Mouse (Mus musculus) CH12.LX (cell line): ENCODE results near the gene H1foo. TPM values are rescaled to one million over a fixed set of nuclear protein-coding genes. Genes with fewer than 3 reads are reported as not detected.

Experiments used
- DNase-seq: peaks from one replicate; pipeline ENCODE4 v3.0.0-alpha.2; 2013; ENCODE audit errors: extremely low read depth
- H3K27ac ChIP-seq: 2 replicates; pipeline ENCODE4 v1.5.1; 2012; ENCODE audit warnings: low read depth, mild to moderate bottlenecking, control low read depth, moderate library complexity; ENCODE audit not compliant: insufficient read depth
- H3K27me3 ChIP-seq: replicated peaks from 2 replicates; pipeline ENCODE3; 2012; ENCODE audit warnings: inconsistent platforms
- H3K36me3 ChIP-seq, 2 experiments: replicated peaks in 1 of 2; 2 replicates each; pipeline versions ENCODE3 to v1.6.1; 2012; ENCODE audit warnings: inconsistent platforms in 1 of 2, low read length in 1 of 2, mild to moderate bottlenecking in 1 of 2, mixed read lengths in 1 of 2, moderate library complexity in 1 of 2; ENCODE audit not compliant: control insufficient read depth in 1 of 2, insufficient read depth in 1 of 2
- H3K4me1 ChIP-seq, 2 experiments: 2 replicates each; pipeline ENCODE4 v1.6.1; 2012; ENCODE audit warnings: inconsistent platforms in 1 of 2, moderate library complexity in 1 of 2; ENCODE audit not compliant: insufficient read depth in 2 of 2, control insufficient read depth in 1 of 2
- H3K4me2 ChIP-seq: 2 replicates; pipeline ENCODE4 v1.6.1; 2012; ENCODE audit warnings: low read depth, mild to moderate bottlenecking, control low read depth; ENCODE audit not compliant: poor library complexity, insufficient read depth, severe bottlenecking
- H3K4me3 ChIP-seq, 3 experiments: fragments of 150-350 bp in 1 of 3; sonication (generic) in 1 of 3; replicated peaks in 1 of 3; 2 replicates each; pipeline versions ENCODE3 to v1.5.1; 2011 to 2012; ENCODE audit warnings: low read depth in 2 of 3, low read length in 2 of 3, mild to moderate bottlenecking in 2 of 3, moderate library complexity in 2 of 3, control low read depth in 1 of 3, improper control_type of control experiment in 1 of 3, inconsistent platforms in 1 of 3, mixed read lengths in 1 of 3; ENCODE audit not compliant: poor library complexity in 1 of 3
- H3K79me2 ChIP-seq: replicated peaks from 2 replicates; pipeline ENCODE4 v1.6.1; 2012; ENCODE audit warnings: mild to moderate bottlenecking, moderate library complexity; ENCODE audit not compliant: control insufficient read depth, poor library complexity, insufficient read depth, severe bottlenecking; ENCODE audit errors: extremely low read depth
- H3K9ac ChIP-seq: 2 replicates; pipeline ENCODE4 v1.6.1; 2012; ENCODE audit warnings: low read depth, mild to moderate bottlenecking, control low read depth, moderate library complexity; ENCODE audit not compliant: insufficient read depth
- H3K9me3 ChIP-seq: replicated peaks from 2 replicates; pipeline ENCODE3; 2012; ENCODE audit warnings: low read length, inconsistent platforms, mixed read lengths
- BHLHE40 ChIP-seq: IDR thresholded peaks from 2 replicates; pipeline ENCODE4 v1.6.1; 2011; ENCODE audit warnings: mild to moderate bottlenecking, low read depth, low read length, improper control_type of control experiment
- CHD2 ChIP-seq: IDR thresholded peaks from 2 replicates; pipeline ENCODE4 v1.6.1; 2011; ENCODE audit warnings: low read length, improper control_type of control experiment
- CTCF ChIP-seq, 2 experiments: IDR thresholded peaks in 1 of 2; conservative IDR thresholded peaks in 1 of 2; 2 replicates each; pipeline ENCODE4 v1.5.1; 2011 to 2012; ENCODE audit warnings: low read depth in 2 of 2, low read length in 2 of 2, improper control_type of control experiment in 1 of 2, inconsistent platforms in 1 of 2, mild to moderate bottlenecking in 1 of 2, moderate library complexity in 1 of 2
- E2F4 ChIP-seq: IDR thresholded peaks from 2 replicates; pipeline ENCODE4 v1.6.1; 2011; ENCODE audit warnings: low read depth, low read length, improper control_type of control experiment; ENCODE audit not compliant: insufficient replicate concordance
- EP300 ChIP-seq: IDR thresholded peaks from 2 replicates; pipeline ENCODE4 v1.6.1; 2011; ENCODE audit warnings: low read length, improper control_type of control experiment
- GABPA ChIP-seq: IDR thresholded peaks from 2 replicates; pipeline ENCODE4 v1.6.1; 2012; ENCODE audit warnings: low read depth, low read length, improper control_type of control experiment, inconsistent platforms; ENCODE audit not compliant: insufficient replicate concordance
- HCFC1 ChIP-seq: IDR thresholded peaks from 2 replicates; pipeline ENCODE4 v1.6.1; 2012; ENCODE audit warnings: low read depth, mild to moderate bottlenecking, inconsistent platforms, low read length, improper control_type of control experiment
- IRF4 ChIP-seq: IDR thresholded peaks from 2 replicates; pipeline ENCODE4 v1.6.1; 2014; ENCODE audit warnings: low read depth, mild to moderate bottlenecking, inconsistent platforms, low read length, improper control_type of control experiment
- KAT2A ChIP-seq: IDR thresholded peaks from 2 replicates; pipeline ENCODE4 v1.6.1; 2012; ENCODE audit warnings: low read length, improper control_type of control experiment, inconsistent platforms; ENCODE audit not compliant: insufficient replicate concordance
- MAFK ChIP-seq: IDR thresholded peaks from 2 replicates; pipeline ENCODE4 v1.6.1; 2011; ENCODE audit warnings: low read length, improper control_type of control experiment; ENCODE audit not compliant: insufficient replicate concordance
- MAX ChIP-seq: IDR thresholded peaks from 2 replicates; pipeline ENCODE4 v1.6.1; 2011; ENCODE audit warnings: low read length, improper control_type of control experiment
- MEF2A ChIP-seq: IDR thresholded peaks from 2 replicates; pipeline ENCODE4 v1.6.1; 2014; ENCODE audit warnings: low read depth, mild to moderate bottlenecking, inconsistent platforms, low read length, improper control_type of control experiment, borderline replicate concordance
- MXI1 ChIP-seq: IDR thresholded peaks from 2 replicates; pipeline ENCODE4 v1.6.1; 2011; ENCODE audit warnings: mild to moderate bottlenecking, low read depth, low read length, improper control_type of control experiment
- MYC ChIP-seq: IDR thresholded peaks from 2 replicates; pipeline ENCODE4 v1.6.1; 2011; ENCODE audit warnings: low read depth, mild to moderate bottlenecking, improper control_type of control experiment, low read length
- NRF1 ChIP-seq: IDR thresholded peaks from 2 replicates; pipeline ENCODE4 v1.6.1; 2014; ENCODE audit warnings: low read depth, mild to moderate bottlenecking, inconsistent platforms, low read length, improper control_type of control experiment, moderate library complexity
- PAX5 ChIP-seq: IDR thresholded peaks from 2 replicates; pipeline ENCODE4 v1.6.1; 2012; ENCODE audit warnings: low read length, inconsistent platforms, mixed read lengths
- RCOR1 ChIP-seq: conservative IDR thresholded peaks from 2 replicates; pipeline ENCODE4 v1.6.1; 2012; ENCODE audit warnings: low read depth, mild to moderate bottlenecking, inconsistent platforms, low read length, improper control_type of control experiment
- TBP ChIP-seq: conservative IDR thresholded peaks from 2 replicates; pipeline ENCODE4 v1.6.1; 2011; ENCODE audit warnings: low read depth, low read length, improper control_type of control experiment
- UBTF ChIP-seq: IDR thresholded peaks from 2 replicates; pipeline ENCODE4 v1.6.1; 2012; ENCODE audit warnings: low read depth, mild to moderate bottlenecking, inconsistent platforms, low read length, improper control_type of control experiment, moderate library complexity
- USF1 ChIP-seq: IDR thresholded peaks from 2 replicates; pipeline ENCODE4 v1.6.1; 2014; ENCODE audit warnings: low read depth, mild to moderate bottlenecking, inconsistent platforms, low read length, improper control_type of control experiment
- ZC3H11A ChIP-seq: IDR thresholded peaks from 2 replicates; pipeline ENCODE4 v1.6.1; 2012; ENCODE audit warnings: low read depth, mild to moderate bottlenecking, inconsistent platforms, low read length, improper control_type of control experiment
- dilution Hi-C: fragments of 300-500 bp; cut with MboI; formaldehyde crosslinking; loops from 2 replicates; pipeline ENCODE4 v1.14.3; 2020; ENCODE audit warnings: low sequenced_read_pairs; ENCODE audit not compliant: extremely low pct_unique_long_range_greater_than_20kb, extremely low pct_ligation_motif_present
- in situ Hi-C: fragments of 300-500 bp; cut with MboI; formaldehyde crosslinking; loops from 3 replicates; pipeline ENCODE4 v1.14.3; 2019; ENCODE audit warnings: low sequenced_read_pairs, low pct_ligation_motif_present, low pct_unique_long_range_greater_than_20kb, mixed read lengths
- polyA plus RNA-seq: library from polyadenylated mRNA; unstranded; fragments of >175 nt; gene quantifications from 2 replicates; pipeline ENCODE4 v1.2.1, GENCODE M21; 2012; ENCODE audit warnings: low read depth; ENCODE audit not compliant: insufficient read length
- total RNA-seq, 2 experiments: library from RNA; depleted of rRNA; stranded (reverse); fragments of 300-350 nt in 1 of 2; fragments of >200 nt in 1 of 2; gene quantifications; 2 replicates each; pipeline ENCODE4 v1.2.3; 2012 to 2014

Gene H1foo
- total and polyA plus RNA-seq, 3 experiments: 0.77 to 1.0 (median 0.89) TPM

DNA sequence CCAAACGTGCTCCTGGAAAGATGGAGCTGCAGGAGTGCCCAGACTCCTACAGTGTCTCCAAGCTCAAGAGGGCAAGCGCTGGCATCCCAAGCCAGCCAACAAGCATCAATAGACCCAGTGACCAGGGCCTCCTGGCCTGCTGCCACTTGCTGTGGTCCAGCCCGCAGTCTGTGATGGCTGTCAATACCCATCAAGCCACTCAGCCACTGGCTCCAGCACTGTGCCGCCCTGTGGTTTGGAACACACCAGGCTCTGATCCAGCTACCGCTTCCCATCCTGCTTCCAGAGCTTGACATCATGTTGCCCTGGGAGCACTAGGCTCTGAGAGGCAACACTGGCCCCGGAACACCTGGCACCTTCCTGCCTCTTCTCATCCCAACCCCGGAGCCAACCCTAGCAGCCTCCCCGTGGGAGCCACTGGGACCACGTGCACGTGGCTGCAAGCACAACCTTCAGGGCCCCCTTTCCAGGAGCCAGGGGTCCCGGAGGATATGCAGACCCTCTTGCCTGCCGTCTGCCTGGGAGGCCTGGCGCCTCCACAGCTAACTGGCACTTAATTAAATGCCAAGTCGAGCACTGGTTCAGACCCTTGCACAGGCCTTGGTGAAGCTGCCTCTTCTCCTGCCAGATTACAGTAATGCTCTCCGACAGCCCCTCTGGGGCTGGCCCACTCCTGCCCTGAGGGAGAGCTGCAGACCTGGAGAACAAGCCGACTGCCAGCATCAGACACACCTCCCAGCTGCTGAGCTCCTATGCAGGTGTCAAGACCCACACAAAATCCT, 29.3 kb downstream of the H1foo start:
- Histone ChIP-seq H3K9ac (no peak overlapping the region), H3K36me3 (peaks cover 68 to 95% of the 10 kb centered on the region in 2 experiments), H3K9me3 (no peaks in the 10 kb centered on the region), H3K4me2 (no peak overlapping the region), H3K4me1 (peaks cover 13 to 63% of the 10 kb centered on the region in 2 experiments), H3K4me3 (no peak overlapping the region), H3K27ac (no peak overlapping the region), H3K27me3 (no peaks in the 10 kb centered on the region)
- no peak for TF ChIP-seq TBP
- no peak for TF ChIP-seq RCOR1
- TF ChIP-seq NRF1: no peak
- TF ChIP-seq E2F4: no peak
- no peak for TF ChIP-seq EP300
- TF ChIP-seq PAX5: no peak
- no peak for TF ChIP-seq ZC3H11A
- TF ChIP-seq, all 38 proteins: peak for 0
- no peak for DNase-seq
- in situ Hi-C loops: no loop called here
- dilution Hi-C loops: no loop called here
- H3K79me2 ChIP-seq: no peaks in the 10 kb centered on the region

DNA sequence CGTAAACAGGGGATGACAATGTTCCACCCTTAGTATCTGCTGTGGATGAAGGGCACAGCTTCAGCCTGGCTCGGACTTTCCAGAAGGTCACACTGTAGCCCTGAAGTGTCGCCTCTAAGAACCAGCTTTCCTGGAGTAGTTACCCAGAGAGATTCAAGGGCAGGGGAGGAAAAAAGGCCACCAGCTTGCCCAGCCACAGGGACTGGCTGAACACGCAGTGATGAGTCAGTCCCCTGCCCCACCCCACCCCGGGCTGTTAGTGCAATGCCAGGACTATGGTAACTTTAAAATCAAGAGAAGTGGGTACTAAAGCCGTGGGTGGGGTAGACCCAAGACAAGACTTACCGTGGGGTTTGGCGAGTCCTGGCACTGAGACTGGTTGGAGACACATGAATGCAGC, 30.9 kb downstream of the H1foo start:
- dilution Hi-C loops (no loop called here), in situ Hi-C loops (no loop called here)
- Histone ChIP-seq H3K36me3 (peaks cover 61 to 98% of the 10 kb centered on the region in 2 experiments), H3K9ac (no peak overlapping the region), H3K27me3 (no peaks in the 10 kb centered on the region), H3K4me2 (no peak overlapping the region), H3K9me3 (no peaks in the 10 kb centered on the region), H3K79me2 (no peaks in the 10 kb centered on the region), H3K4me1 (peaks cover 16 to 63% of the 10 kb centered on the region in 2 experiments), H3K4me3 (no peak overlapping the region), H3K27ac (no peak overlapping the region)
- no peak for DNase-seq
- no peak for TF ChIP-seq CHD2
- no peak for TF ChIP-seq HCFC1
- no peak for TF ChIP-seq BHLHE40
- TF ChIP-seq KAT2A: no peak
- no peak for TF ChIP-seq MAFK

DNA sequence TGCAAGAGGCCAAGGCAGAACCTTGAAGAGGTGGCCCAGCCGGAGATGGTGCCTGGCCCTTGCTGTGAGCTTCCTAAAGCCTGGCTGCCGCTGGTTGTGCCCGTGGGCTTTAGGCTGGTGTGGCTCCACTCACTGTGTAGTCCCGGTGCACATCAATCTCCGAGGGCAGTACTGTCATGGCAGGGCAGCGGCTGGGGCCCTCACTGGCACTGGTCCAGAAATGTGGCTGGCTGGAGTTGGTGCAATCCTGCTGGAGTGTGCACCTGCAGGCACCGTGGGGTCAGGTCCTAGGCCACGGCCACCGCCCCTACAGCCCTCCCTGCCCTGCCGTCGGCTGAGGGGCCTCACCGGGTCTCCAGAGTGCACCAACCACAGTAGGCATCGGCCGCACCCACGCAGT, 33.1 kb downstream of the H1foo start:
- Histone ChIP-seq H3K36me3 (peaks cover 48 to 81% of the 10 kb centered on the region in 2 experiments), H3K9me3 (no peaks in the 10 kb centered on the region), H3K4me3 (no peak overlapping the region), H3K27ac (no peak overlapping the region), H3K4me2 (no peak overlapping the region), H3K79me2 (0 out of 2 replicates have a peak, but pooled peaks cover 4% of the 10 kb centered on the region), H3K4me1 (peaks cover 16 to 61% of the 10 kb centered on the region in 2 experiments), H3K27me3 (no peaks in the 10 kb centered on the region), H3K9ac (no peak overlapping the region)
- TF ChIP-seq BHLHE40: no peak
- TF ChIP-seq MYC: no peak
- TF ChIP-seq MEF2A: no peak
- TF ChIP-seq USF1: no peak
- no peak for TF ChIP-seq IRF4
- TF ChIP-seq TBP: no peak
- no peak for TF ChIP-seq GABPA
- TF ChIP-seq PAX5: no peak
- no peak for TF ChIP-seq UBTF
- no peak for TF ChIP-seq NRF1
- no peak for TF ChIP-seq MXI1
- TF ChIP-seq MAX: no peak
- TF ChIP-seq CTCF (conservative IDR thresholded peaks at IDR 0.05 in 1 of 2, IDR thresholded peaks at IDR 0.05 in 1 of 2; ENCODE audit: low read depth in 2 of 2, low read length in 2 of 2): no peak
- TF ChIP-seq CHD2: no peak
- in situ Hi-C loops (no loop called here), dilution Hi-C loops (no loop called here)
- DNase-seq: no peak
